Mouse (Mus musculus): ENCODE measurements at regions not wholly inside any gene's neighbourhood (a gene's known extent, or its start where the extent isn't known, plus 50 kb on each side); places are given as distances from the start of the nearest gene placed in this dataset.

GRCm38 (mm10) chr9:74795994-74796393 is 65.7 kb upstream of the Onecut1 start:
- TF ChIP-seq POLR2A (IDR thresholded peaks at IDR 0.05; ENCODE audit: borderline replicate concordance, control insufficient read depth, low read depth, low read length): no peak
- no peak for TF ChIP-seq CTCF (IDR thresholded peaks at IDR 0.05; ENCODE audit: control insufficient read depth, insufficient read depth, low read length)

Measured in bone marrow, adult 2 months (tissue).